Mouse (Mus musculus): ENCODE measurements at regions not wholly inside any gene's neighbourhood (a gene's known extent, or its start where the extent isn't known, plus 50 kb on each side); places are given as distances from the start of the nearest gene placed in this dataset.
A peak's percentile ranks its signal among the peaks of the same experiment; 100 is the strongest.
"Not testable (repeated sequence)": the region's sequence is repeated elsewhere in the genome, so short reads cannot be mapped to it uniquely, and the experiment has no call there.

- DNase-seq (ENCODE audit: low read depth), result no peak
Observed at GRCm38 (mm10) chr5:45382804-45383203, 67.2 kb downstream of the Qdpr start.

- no peak for DNase-seq (ENCODE audit: low read depth)
Observed at GRCm38 (mm10) chr5:45378486-45378885, 71.5 kb downstream of the Qdpr start.

- no peak for DNase-seq (ENCODE audit: low read depth)
Observed at GRCm38 (mm10) chr5:45373069-45373468, 77.0 kb downstream of the Qdpr start.

- DNase-seq (ENCODE audit: low read depth), result peak; percentile 18
Observed at GRCm38 (mm10) chr5:45368451-45368850, 81.6 kb downstream of the Qdpr start.

- no peak for DNase-seq (ENCODE audit: low read depth)
Observed at GRCm38 (mm10) chr5:45360189-45360588, 89.8 kb downstream of the Qdpr start.

GRCm38 (mm10) chr5:45340411-45340810 is 109.6 kb downstream of the Qdpr start:
- DNase-seq (ENCODE audit: low read depth), result no peak

- DNase-seq (ENCODE audit: low read depth), result no peak
Observed at GRCm38 (mm10) chr5:45336801-45337200, 113.2 kb downstream of the Qdpr start.

- DNase-seq (ENCODE audit: low read depth), result not testable (repeated sequence)
Observed at GRCm38 (mm10) chr5:45324468-45324867, 125.6 kb downstream of the Qdpr start.

- no peak for DNase-seq (ENCODE audit: low read depth)
Observed at GRCm38 (mm10) chr5:45323500-45323899, 126.5 kb downstream of the Qdpr start.

- no peak for DNase-seq (ENCODE audit: low read depth)
Observed at GRCm38 (mm10) chr5:45318026-45318425, 132.0 kb downstream of the Qdpr start.

GRCm38 (mm10) chr5:45301120-45301519 is 148.9 kb downstream of the Qdpr start:
- no peak for DNase-seq (ENCODE audit: low read depth)

GRCm38 (mm10) chr5:45298872-45299271 is 151.2 kb downstream of the Qdpr start:
- no peak for DNase-seq (ENCODE audit: low read depth)

GRCm38 (mm10) chr5:45295134-45295533 is 154.9 kb downstream of the Qdpr start:
- DNase-seq (ENCODE audit: low read depth), result peak; percentile 2

GRCm38 (mm10) chr5:45292833-45293546 is 157.0 kb downstream of the Qdpr start:
- no peak for DNase-seq (ENCODE audit: low read depth)

- peak; percentile 21 for DNase-seq (ENCODE audit: low read depth)
Observed at GRCm38 (mm10) chr5:45292383-45292782, 157.7 kb downstream of the Qdpr start.

GRCm38 (mm10) chr5:45291752-45292151 is 158.3 kb downstream of the Qdpr start:
- DNase-seq (ENCODE audit: low read depth), result no peak

GRCm38 (mm10) chr5:45291276-45291675 is 158.8 kb downstream of the Qdpr start:
- DNase-seq (ENCODE audit: low read depth), result no peak

GRCm38 (mm10) chr5:45286454-45286853 is 163.6 kb downstream of the Qdpr start:
- DNase-seq (ENCODE audit: low read depth), result no peak

GRCm38 (mm10) chr5:45284680-45285079 is 165.4 kb downstream of the Qdpr start:
- no peak for DNase-seq (ENCODE audit: low read depth)

GRCm38 (mm10) chr5:45283908-45284415 is 166.1 kb downstream of the Qdpr start:
- no peak for DNase-seq (ENCODE audit: low read depth)

- no peak for DNase-seq (ENCODE audit: low read depth)
Observed at GRCm38 (mm10) chr5:45282207-45282930, 167.7 kb downstream of the Qdpr start.

- peak; percentile 39 for DNase-seq (ENCODE audit: low read depth)
Observed at GRCm38 (mm10) chr5:45278571-45278970, 171.5 kb downstream of the Qdpr start.

- no peak for DNase-seq (ENCODE audit: low read depth)
Observed at GRCm38 (mm10) chr5:45278005-45278432, 172.0 kb downstream of the Qdpr start.

Data from NIH3T3 (cell line).